Mouse (Mus musculus) E14TG2a.4 (cell line): Measurements from ENCODE around the gene Auts2.

Experiments
- H3K27me3 ChIP-seq: 2 replicates; pipeline ENCODE4 v1.6.1; 2014; ENCODE audit warnings: low read length, control low read depth; ENCODE audit not compliant: insufficient read depth
- H3K36me3 ChIP-seq: 2 replicates; pipeline ENCODE4 v1.6.1; 2014; ENCODE audit warnings: low read length, control low read depth; ENCODE audit not compliant: insufficient read depth
- H3K4me1 ChIP-seq: replicated peaks from 2 replicates; pipeline ENCODE4 v1.6.1; 2014; ENCODE audit warnings: low read depth, low read length, control low read depth
- H3K4me3 ChIP-seq: replicated peaks from 2 replicates; pipeline ENCODE4 v1.5.1; 2014; ENCODE audit warnings: mild to moderate bottlenecking, low read length
- H3K9me3 ChIP-seq: 2 replicates; pipeline ENCODE4 v1.6.1; 2014; ENCODE audit warnings: low read length, control low read depth
- CTCF ChIP-seq: conservative IDR thresholded peaks from 2 replicates; pipeline ENCODE4 v1.5.1; 2014; ENCODE audit warnings: low read length
- NANOG ChIP-seq: IDR thresholded peaks from 2 replicates; pipeline ENCODE4 v1.6.1; 2014; ENCODE audit warnings: borderline replicate concordance, low read length, mixed read lengths
- POU5F1 ChIP-seq: IDR thresholded peaks from 2 replicates; pipeline ENCODE4 v1.6.1; 2014; ENCODE audit warnings: low read length, borderline replicate concordance

The Auts2 gene

DNA sequence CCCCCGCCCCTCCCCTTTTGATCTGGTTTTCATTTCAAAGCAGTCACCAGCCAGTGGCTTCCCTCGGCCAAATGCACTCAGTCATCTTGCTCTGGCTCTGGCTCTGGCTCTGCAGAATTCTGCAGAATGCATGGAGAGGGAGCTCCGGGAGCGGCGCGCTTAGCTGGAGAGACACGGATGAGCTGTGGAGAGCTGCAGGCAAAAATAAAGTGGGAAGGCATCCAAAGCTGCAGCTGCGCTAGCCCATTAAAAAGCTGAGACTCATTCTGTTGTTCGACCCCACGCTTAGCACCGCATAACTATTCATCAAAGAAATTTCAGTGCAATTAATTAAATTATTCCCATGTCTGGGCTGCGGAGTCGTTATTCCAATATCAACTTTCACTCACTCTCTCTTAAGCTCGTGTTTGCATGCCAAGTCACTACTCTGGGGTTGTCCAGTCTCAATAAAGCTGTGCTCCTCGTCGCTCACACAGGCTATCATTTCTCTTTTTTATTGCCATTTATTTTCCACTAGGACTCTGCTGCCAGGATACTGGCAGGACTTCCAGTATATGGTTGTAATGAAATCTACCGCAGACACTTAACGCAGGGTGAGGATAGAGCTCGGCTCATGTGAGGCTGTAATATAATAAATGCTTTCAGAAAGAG, 468.3 kb downstream of the Auts2 start:
- H3K36me3 ChIP-seq, result no peaks in the 10 kb centered on the region

DNA sequence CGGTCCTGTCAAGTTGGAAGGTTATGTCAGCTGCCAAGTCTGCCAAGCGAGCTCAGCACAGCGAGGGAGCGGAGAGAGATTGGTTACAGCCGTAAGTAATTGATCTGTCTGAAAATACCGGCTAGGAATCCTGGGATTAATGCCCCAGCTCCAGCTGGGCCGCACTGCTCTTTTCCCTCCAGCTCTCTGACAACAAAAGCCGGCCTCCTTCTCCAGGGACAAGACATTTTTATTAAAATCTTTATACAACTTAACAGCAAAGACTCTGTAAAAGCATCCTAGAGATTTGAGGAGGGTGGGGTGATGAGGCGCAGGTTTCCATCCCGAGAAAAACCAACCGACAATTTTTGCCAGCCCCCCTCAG, 468.8 kb downstream of the Auts2 start:
- H3K36me3 ChIP-seq, result no peaks in the 10 kb centered on the region
- TF ChIP-seq POU5F1 (no peak), CTCF (no peak), NANOG (no peak)
- 0 out of 2 replicates have a peak, but pooled peaks cover 6% of the 10 kb centered on the region for H3K9me3 ChIP-seq
- H3K27me3 ChIP-seq, result no peaks in the 10 kb centered on the region
- H3K4me3 ChIP-seq, result no peak overlapping the region
- H3K4me1 ChIP-seq, result no peaks in the 10 kb centered on the region

More for the DNA sequence above, 468.3 kb downstream of the Auts2 start:
- H3K9me3 ChIP-seq, result 0 out of 2 replicates have a peak, but pooled peaks cover 6% of the 10 kb centered on the region
- H3K4me1 ChIP-seq, result no peaks in the 10 kb centered on the region
- TF ChIP-seq NANOG (no peak), CTCF (no peak), POU5F1 (no peak)
- no peaks in the 10 kb centered on the region for H3K27me3 ChIP-seq
- no peak overlapping the region for H3K4me3 ChIP-seq

DNA sequence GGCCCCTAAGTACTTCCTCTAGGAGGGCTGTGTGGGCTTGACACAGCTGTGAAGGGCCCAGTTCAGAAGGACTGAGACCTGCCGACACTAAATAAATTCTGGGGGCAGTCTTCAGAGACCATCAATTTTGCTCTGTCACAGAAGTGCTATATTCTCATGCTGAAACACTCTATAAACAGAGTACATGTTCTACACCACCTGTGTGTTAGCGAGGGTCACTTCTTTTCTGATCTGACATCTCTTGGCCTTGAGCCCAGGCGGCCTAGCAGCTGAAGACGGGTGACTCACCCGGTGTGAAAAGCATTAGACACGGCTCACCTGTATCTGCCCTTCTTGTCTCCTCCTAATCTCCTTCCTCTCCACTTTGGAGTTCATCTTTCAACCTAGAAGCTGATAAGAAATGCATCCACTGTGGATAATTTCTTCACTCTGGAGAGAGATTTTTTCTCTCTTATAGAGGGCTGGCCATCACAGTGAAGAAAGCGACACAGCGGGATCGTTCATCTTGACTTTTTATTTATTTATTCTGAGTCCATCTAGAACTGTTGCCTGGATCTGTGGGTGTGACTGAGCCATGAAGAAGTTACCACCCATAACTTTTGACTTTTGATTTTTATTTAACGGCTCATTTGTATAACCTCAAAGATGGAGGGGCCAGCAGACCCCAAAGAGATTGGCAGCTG, 469.3 kb downstream of the Auts2 start:
- Histone ChIP-seq H3K9me3 (0 out of 2 replicates have a peak, but pooled peaks cover 6% of the 10 kb centered on the region), H3K36me3 (no peaks in the 10 kb centered on the region), H3K4me1 (no peaks in the 10 kb centered on the region), H3K4me3 (no peak overlapping the region), H3K27me3 (no peaks in the 10 kb centered on the region)
- TF ChIP-seq POU5F1 (no peak), NANOG (no peak), CTCF (no peak)

DNA sequence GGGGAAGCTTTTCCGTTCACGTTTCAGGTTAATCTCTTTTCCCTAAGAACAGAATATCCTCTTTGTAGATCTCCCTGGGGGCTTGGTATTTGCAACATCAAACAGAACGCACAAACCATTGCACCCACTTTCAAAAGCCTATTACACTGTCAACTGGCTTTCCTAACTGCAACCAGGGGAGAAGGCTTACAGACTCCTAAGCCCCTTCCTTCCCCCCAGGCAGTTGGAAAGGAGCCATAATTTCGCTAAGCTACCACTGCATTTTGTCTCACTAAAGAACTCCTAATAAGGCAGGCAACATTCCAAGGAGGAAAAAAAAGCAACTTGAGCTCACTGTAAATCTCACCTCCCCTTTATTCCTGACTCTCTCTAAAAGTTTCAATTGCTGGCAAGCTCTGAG, 470.8 kb downstream of the Auts2 start:
- no peaks in the 10 kb centered on the region for H3K36me3 ChIP-seq
- H3K4me3 ChIP-seq, result no peak overlapping the region
- no peaks in the 10 kb centered on the region for H3K4me1 ChIP-seq
- no peak for TF ChIP-seq CTCF
- no peak for TF ChIP-seq NANOG
- TF ChIP-seq POU5F1, result no peak
- 0 out of 2 replicates have a peak, but pooled peaks cover 6% of the 10 kb centered on the region for H3K9me3 ChIP-seq
- no peaks in the 10 kb centered on the region for H3K27me3 ChIP-seq

DNA sequence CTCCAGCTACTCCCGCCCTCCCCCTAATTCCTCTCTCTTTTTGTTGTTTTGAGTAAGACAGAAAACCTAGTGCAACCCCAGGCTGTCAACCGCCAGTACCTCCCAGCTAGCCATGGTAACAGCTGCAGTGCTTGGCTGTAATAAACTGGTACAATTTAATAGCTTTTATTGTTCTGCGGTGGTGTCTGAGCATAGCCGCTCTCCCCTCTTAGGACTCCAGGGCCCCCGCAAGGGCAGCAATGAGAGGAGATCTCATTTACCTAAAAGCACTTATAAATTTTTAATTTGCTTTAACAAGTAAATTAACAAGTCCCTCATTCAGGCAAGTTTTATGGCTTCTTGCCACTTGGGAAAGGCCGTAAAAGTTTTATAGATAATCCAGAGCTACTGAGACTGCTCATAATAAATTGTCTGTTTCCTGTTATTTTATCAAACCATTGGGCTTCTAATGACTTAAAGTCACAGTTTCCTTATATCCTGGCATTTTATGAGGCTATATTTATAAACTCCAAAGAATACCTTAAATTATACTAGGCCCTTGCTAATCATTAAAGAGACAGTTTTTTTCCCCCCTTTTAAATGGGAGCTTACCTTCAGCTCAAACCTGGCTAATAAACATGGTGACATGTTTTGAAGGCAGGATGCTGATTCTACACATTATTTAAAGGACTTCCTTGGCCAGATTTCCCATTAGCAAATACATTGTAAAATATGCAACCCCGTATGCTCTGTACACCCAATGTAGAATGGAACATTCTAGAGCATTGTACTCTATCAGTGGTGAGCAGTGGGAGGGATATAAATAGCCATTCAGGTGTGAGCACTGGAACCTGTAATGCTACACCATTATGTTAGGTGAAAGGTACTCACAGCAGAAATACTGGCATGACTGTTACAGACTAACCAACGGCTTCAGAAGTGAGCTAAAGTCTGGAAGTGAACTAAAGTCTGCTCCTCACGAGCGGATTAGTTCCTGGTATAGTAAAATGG, 475.1 kb downstream of the Auts2 start:
- no peaks in the 10 kb centered on the region for H3K36me3 ChIP-seq
- H3K4me3 ChIP-seq, result no peak overlapping the region
- H3K9me3 ChIP-seq, result 0 out of 2 replicates have a peak, but pooled peaks cover 6% of the 10 kb centered on the region
- TF ChIP-seq NANOG, result no peak
- TF ChIP-seq POU5F1, result no peak
- TF ChIP-seq CTCF, result no peak
- no peaks in the 10 kb centered on the region for H3K4me1 ChIP-seq
- H3K27me3 ChIP-seq, result no peaks in the 10 kb centered on the region

DNA sequence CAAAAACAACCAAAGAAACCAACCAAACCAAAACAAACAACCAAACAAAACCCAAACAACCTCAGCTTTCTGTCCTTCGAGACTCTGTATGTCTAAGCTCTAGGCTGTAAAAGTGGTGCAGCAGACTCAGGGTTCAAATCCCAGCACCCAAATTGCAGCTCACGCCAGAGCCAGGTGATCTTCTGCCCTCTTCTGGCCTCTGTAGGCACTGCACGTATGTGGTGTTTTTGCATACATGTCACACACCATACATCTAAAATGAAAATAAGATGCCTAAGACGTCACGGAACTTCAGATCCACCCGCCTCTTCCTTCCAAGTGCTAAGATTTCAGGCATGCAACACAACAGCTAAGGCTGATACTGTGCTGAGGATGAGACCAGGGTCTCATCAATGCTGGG, 483.0 kb downstream of the Auts2 start:
- no peak overlapping the region for H3K4me3 ChIP-seq
- H3K27me3 ChIP-seq, result no peaks in the 10 kb centered on the region
- no peaks in the 10 kb centered on the region for H3K9me3 ChIP-seq
- TF ChIP-seq NANOG, result no peak
- TF ChIP-seq POU5F1, result no peak
- peak; percentile 70 for TF ChIP-seq CTCF
- no peaks in the 10 kb centered on the region for H3K4me1 ChIP-seq
- no peaks in the 10 kb centered on the region for H3K36me3 ChIP-seq

DNA sequence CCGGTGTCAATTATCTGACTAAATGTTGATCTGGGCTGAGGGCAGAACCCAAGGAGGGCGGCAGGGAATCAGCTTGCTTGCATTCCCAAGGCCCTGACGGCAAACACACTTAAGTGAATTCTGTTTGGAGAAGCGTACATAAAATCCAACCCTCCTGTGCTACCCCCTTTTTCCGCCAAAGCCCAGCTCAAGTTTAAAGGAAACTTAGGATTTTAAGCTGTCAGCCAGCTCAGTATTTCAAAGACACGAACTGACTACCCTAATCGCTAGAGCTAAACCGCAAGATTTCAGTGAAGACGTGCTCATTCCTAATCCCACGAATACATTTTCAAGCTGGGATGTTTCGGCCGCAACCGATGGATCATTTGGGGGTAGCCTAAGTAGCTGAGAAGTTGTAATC, 490.5 kb downstream of the Auts2 start:
- TF ChIP-seq CTCF, result no peak
- TF ChIP-seq NANOG, result no peak
- no peak for TF ChIP-seq POU5F1
- Histone ChIP-seq H3K4me3 (no peak overlapping the region), H3K9me3 (no peaks in the 10 kb centered on the region), H3K27me3 (no peaks in the 10 kb centered on the region), H3K4me1 (no peaks in the 10 kb centered on the region), H3K36me3 (no peaks in the 10 kb centered on the region)

DNA sequence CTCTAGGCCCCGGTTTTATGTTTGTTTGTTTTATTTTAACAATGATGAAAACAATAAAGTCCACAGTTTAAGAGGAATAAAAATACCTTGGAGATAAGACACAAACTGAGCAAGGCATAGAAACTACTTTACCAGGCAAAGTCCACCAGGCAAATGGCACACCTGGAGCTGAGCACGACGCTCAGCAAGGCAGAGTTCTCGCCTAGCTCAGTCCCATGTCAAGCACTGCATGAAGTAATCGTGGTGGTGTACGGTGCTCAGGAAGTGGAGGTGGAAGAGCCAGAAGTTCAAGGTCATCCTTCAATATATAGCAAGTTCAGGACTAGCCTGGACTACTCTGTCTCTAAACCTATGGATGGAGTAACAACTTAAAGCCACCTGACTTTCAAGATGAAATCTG, 503.6 kb downstream of the Auts2 start:
- TF ChIP-seq POU5F1 (no peak), CTCF (no peak), NANOG (no peak)
- H3K9me3 ChIP-seq, result no peaks in the 10 kb centered on the region
- H3K4me3 ChIP-seq, result no peak overlapping the region
- H3K27me3 ChIP-seq, result no peaks in the 10 kb centered on the region
- no peaks in the 10 kb centered on the region for H3K4me1 ChIP-seq
- no peaks in the 10 kb centered on the region for H3K36me3 ChIP-seq
